ENCODE assay signal across 23 mouse cellular contexts in the genomic region with DNA sequence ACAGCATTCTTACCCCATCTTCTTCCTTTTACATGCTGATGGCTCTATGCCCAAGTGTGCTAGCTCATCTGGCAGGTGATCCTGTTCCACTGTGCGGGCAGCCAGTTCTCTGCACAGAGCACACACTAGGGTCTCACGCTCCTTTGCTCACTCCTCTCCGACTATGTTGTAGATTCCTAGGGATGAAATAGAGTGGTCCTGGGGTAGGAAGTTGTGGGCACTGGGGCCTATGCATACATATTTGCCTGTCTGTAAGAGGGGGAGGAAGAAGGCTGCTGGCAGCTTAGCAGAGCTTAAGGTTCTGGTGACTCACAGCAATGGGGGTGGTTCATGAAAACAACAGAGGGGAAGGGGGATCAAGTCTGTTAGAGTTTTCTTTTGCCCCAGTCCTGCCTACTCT. TPM values are rescaled to one million over a fixed set of nuclear protein-coding genes. Genes with fewer than 3 reads are reported as not detected.
DNase-seq lines count a peak whose midpoint lies in the region; ATAC-seq and TF ChIP-seq lines count a peak whose summit lies in the region.
"Had no signal": no experiment of that assay in that cellular context is flagged by ENCODE, and none has a peak within 500 bp of the region (broad histone marks: within the 10 kb centered on the region; RNA-seq: fewer than 3 reads in every experiment).

No protein-coding gene starts in this region.

- peaks cover 53% of the 10 kb centered on the region for H3K36me3 ChIP-seq in forebrain, embryonic 14.5 days (ENCODE audit: control insufficient read depth, insufficient read depth, low read length)
- H3K36me3 ChIP-seq in forebrain, postnatal 0 days (ENCODE audit: insufficient read depth), result peaks cover 38% of the 10 kb centered on the region

- TF ChIP-seq CTCF in forebrain, postnatal 0 days (IDR thresholded peaks at IDR 0.05; ENCODE audit: low read depth), result no peak

- 0 out of 2 replicates have a peak overlapping the region, but pooled peaks have one; percentile 1 for H3K27ac ChIP-seq in forebrain, embryonic 14.5 days (ENCODE audit: low read depth, low read length)
- no peak overlapping the region for H3K27ac ChIP-seq in forebrain, postnatal 0 days (ENCODE audit: low read depth, low read length)
- H3K27ac ChIP-seq: heart, adult 2 months; liver, embryonic 15.5 days had no signal

- H3K9me3 ChIP-seq in forebrain, embryonic 14.5 days (replicated peaks; ENCODE audit: control insufficient read depth, low read length), result no peaks in the 10 kb centered on the region
- no peaks in the 10 kb centered on the region for H3K9me3 ChIP-seq in forebrain, postnatal 0 days (ENCODE audit: low read length)
- H3K9me3 ChIP-seq: liver, embryonic 15.5 days had no signal

- ATAC-seq in forebrain, embryonic 14.5 days, result no peak
- no peak for ATAC-seq in forebrain, postnatal 0 days
- ATAC-seq: lung, postnatal 0 days; midbrain, embryonic 16.5 days had no signal

- peaks cover 23% of the 10 kb centered on the region for H3K4me1 ChIP-seq in forebrain, embryonic 14.5 days (ENCODE audit: control insufficient read depth, insufficient read depth, low read length)
- H3K4me1 ChIP-seq in forebrain, postnatal 0 days (ENCODE audit: insufficient read depth), result no peaks in the 10 kb centered on the region; the same call in 1 of the 2 replicates
- H3K4me1 ChIP-seq: liver, embryonic 15.5 days had no signal

- no peak overlapping the region for H3K4me2 ChIP-seq in forebrain, embryonic 14.5 days (ENCODE audit: low read length)
- H3K4me2 ChIP-seq in forebrain, postnatal 0 days (ENCODE audit: low read depth), result no peak overlapping the region
- H3K4me2 ChIP-seq: liver, embryonic 15.5 days had no signal

- no peaks in the 10 kb centered on the region for H3K27me3 ChIP-seq in forebrain, embryonic 14.5 days (replicated peaks; ENCODE audit: control insufficient read depth, insufficient read depth, low read length)
- no peaks in the 10 kb centered on the region for H3K27me3 ChIP-seq in forebrain, postnatal 0 days (ENCODE audit: insufficient read depth, low read length)
- H3K27me3 ChIP-seq: CH12.LX; liver, embryonic 15.5 days had no signal

- H3K9ac ChIP-seq in forebrain, embryonic 14.5 days (ENCODE audit: low read length), result no peak overlapping the region
- H3K9ac ChIP-seq in forebrain, postnatal 0 days, result no peak overlapping the region
- H3K9ac ChIP-seq: liver, embryonic 15.5 days had no signal

- no peak overlapping the region for H3K4me3 ChIP-seq in forebrain, embryonic 14.5 days (ENCODE audit: low read depth, low read length)
- H3K4me3 ChIP-seq in forebrain, postnatal 0 days (ENCODE audit: low read depth, low read length), result no peak overlapping the region
- H3K4me3 ChIP-seq: heart, adult 2 months; liver, embryonic 15.5 days had no signal

- WGBS in forebrain, embryonic 14.5 days, result 82% methylated on average over 3 of the region's 3 CpGs
- 78% methylated on average over 3 of the region's 3 CpGs for WGBS in forebrain, postnatal 0 days

- DNase-seq in forebrain, embryonic 14.5 days (ENCODE audit: low spot score), result no peak
- DNase-seq in forebrain, postnatal 0 days, result no peak
- DNase-seq in layer of hippocampus, adult 18-20 months (ENCODE audit: low spot score in 2 of 2), result peak; percentile 64 to 70
- DNase-seq in layer of hippocampus, adult 9-10 months (ENCODE audit: low spot score), result no peak
- peak; percentile 61 to 68 for DNase-seq in right cerebral cortex, adult 2 months (ENCODE audit: low spot score in 2 of 2)
- DNase-seq in right cerebral cortex, postnatal 10 days (ENCODE audit: low spot score in 2 of 2), result no peak
- DNase-seq in telencephalon, adult 2 months (ENCODE audit: low read depth, low spot score), result peak; percentile 87
- no peak for DNase-seq in cerebellum, postnatal 25 days
- DNase-seq: adrenal gland, adult 2 months; cerebellum, adult 11 months; cerebellum, postnatal 14 days; heart, adult 2 months; kidney, adult 8-10 months; kidney, postnatal 36 days; thymus, adult 18-20 months had no signal

RNA-seq across cellular contexts. Expression of gene Neurod2, which starts 59.4 kb away (rescaled TPM):
- polyA plus RNA-seq in forebrain, embryonic 14.5 days (2014; fragmentation: Nextera tagmentation; extraction: Ambion mirVana), result 64.1 and 90.9 TPM in 2 replicates
- 133 and 140 TPM in 2 replicates for total RNA-seq in forebrain, postnatal 0 days (2014; rRNA removed)
- polyA plus RNA-seq in forebrain, postnatal 0 days (2015; fragmentation: Nextera tagmentation; extraction: Ambion mirVana), result 74.9 and 77.3 TPM in 2 replicates
- total RNA-seq in layer of hippocampus, adult 18-20 months (2021), result 100 to 1,000 TPM; 158 to 159 TPM
- total RNA-seq: adrenal gland, adult 2 months; CH12.LX; gastrocnemius, adult 8-10 months; heart, adult 2 months; megakaryocyte progenitor cell, adult 5-6 weeks had no signal
- polyA plus RNA-seq: adrenal gland, adult 2 months; heart, adult 2 months; heart, embryonic 16.5 days; liver, embryonic 15.5 days; lung, postnatal 0 days; urinary bladder, adult 2 months had no signal

Comparison
In these comparisons a context has a peak if more than half of its experiments do, and no peak if none do; other contexts are left out.
1. DNase-seq: peak in layer of hippocampus, adult 18-20 months (2 of 2), right cerebral cortex, adult 2 months (2 of 2) and telencephalon, adult 2 months (single experiment); none in forebrain, embryonic 14.5 days (single experiment), forebrain, postnatal 0 days (single experiment), layer of hippocampus, adult 9-10 months (single experiment), right cerebral cortex, postnatal 10 days (0 of 2) and cerebellum, postnatal 25 days (0 of 2).